Mouse (Mus musculus): ENCODE results near the gene Sap30bp.
A peak's percentile ranks its signal among the peaks of the same experiment; 100 is the strongest.

Sap30bp gene

GRCm38 (mm10) chr11:115933108-115933746 is at the start of gene Sap30bp, which contains the start of gene Recql5:
Sap30bp (plus strand) TSS chr11:115933282.
Recql5 (minus strand) TSS chr11:115933477.
- DNase-seq (ENCODE audit: extremely low read depth, low read depth) = peak; percentile 96

DNA sequence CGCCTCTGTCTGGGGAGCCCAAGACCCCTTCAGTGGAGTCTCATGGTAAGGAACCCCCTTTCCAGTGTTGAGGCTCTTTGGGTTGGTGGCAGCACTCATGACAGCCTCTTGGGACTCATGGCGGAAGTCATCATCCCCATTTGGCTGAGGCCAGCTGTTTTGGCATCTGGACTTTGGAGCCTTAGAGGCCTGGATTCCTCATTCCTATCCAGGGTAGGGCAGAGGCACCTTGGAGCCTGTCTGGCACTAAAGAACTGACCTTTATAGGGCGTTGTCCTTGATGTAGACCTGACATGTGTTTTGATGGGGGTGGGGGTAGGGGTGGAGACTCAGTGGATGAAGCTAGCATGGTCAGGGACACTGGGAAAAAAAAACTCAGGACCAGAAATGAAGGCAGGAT is 48.7 kb upstream of the Sap30bp start:
- no peak for DNase-seq (ENCODE audit: extremely low read depth, low read depth)

DNA sequence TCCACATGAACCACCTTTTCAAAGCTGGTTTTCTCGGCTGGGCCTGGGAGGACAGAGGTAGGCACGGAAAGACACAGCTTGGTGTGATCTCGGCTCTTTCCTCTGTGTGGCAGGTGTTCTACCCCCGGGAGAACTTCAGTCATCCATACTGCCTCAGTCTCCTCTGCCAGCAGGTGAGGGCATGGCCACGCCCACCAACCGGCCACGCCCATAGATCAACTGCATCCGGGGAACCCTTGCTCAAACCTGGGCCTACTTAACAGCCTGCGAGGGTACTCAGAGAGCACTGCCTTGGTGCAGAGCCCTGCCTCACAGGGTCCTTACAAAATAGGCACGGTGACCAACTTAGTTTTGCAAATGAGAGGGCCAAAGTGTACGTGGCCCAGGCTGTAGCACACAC is 47.8 kb upstream of the Sap30bp start:
- no peak for DNase-seq (ENCODE audit: extremely low read depth, low read depth)

DNA sequence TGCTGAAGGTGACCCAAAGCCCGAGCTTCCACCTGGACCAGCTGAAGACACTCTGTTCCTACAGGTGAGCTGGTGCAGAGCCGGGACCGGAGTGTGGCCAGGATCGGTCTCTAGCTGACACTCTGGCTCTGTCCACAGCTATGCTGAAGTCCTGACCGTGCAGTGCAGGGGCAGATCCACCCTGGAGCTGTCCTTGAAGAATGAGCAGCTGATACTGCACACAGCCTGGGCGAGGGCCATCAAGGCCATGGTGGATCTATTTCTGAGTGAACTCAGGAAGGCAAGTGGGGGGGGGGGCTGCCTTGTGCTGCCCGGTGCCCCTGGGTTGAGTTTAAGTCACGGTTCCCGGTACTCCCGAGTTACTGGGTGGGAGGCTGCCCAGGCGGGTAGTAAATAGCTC is 46.6 kb upstream of the Sap30bp start:
- no peak for DNase-seq (ENCODE audit: extremely low read depth, low read depth)

- no peak for DNase-seq (ENCODE audit: extremely low read depth, low read depth)
Measured at GRCm38 (mm10) chr11:115888020-115888419, 45.1 kb upstream of the Sap30bp start.

DNA sequence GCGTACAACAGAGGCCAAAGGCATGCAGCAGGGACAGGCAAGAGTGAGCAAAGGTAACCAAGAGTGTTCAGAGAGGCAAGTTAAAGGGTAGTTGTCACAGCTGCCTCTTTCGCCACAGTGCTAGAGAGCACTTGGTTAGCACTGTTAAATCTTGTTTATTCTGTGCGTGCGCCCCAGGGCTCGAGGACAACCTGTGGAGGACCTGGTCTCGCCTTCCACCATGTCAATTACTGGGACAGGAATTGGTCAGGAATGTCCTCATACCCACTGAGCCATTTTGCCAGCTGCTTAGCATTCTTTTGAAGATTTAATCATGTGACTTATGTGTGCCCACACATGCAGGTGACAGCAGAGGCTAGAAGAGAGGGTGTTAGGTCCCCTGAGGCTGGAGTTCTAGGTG is 43.9 kb upstream of the Sap30bp start:
- no peak for DNase-seq (ENCODE audit: extremely low read depth, low read depth)

DNA sequence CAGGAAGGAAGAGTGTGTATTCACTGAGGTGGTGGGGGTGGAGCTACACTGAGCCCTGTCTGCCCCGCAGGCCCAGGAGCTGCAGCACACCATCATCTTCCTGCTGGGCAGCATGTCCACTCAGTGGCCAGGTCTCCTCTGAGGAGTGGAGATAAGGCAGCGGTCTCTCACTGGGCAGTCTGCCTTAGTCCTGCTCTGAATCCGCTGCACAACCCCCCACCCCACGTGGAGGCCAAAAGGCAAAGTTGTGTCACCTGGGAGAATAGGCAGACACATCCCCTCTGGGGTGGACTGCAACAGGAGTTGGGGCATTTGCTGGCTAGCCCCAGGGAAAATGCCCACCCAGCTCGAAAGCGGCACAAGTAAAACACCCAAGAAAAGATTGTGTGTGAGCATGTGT is 40.9 kb upstream of the Sap30bp start:
- DNase-seq (ENCODE audit: extremely low read depth, low read depth) = no peak

DNA sequence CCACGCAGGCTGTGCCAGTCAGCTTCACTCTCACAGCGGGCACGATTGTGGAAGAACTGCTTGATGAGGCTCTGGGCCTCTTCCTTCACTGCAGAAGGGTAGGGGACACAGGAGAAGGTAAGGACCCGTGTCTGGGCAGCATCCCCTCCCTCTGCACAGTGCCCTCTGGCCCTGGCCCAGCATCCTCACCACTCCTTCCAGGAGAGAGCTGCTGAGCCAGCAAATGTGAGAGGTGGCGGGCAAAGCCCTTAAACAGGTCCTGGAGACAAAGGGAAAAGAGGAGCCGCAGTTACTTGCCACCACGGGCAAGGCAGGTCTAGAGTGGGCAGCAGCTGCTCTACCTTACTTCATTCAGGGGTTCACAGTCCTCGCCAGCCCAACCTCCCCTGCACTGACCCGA is 40.0 kb upstream of the Sap30bp start:
- no peak for DNase-seq (ENCODE audit: extremely low read depth, low read depth)

GRCm38 (mm10) chr11:115894755-115895520 is 38.1 kb upstream of the Sap30bp start:
- DNase-seq (ENCODE audit: extremely low read depth, low read depth) = no peak

DNA sequence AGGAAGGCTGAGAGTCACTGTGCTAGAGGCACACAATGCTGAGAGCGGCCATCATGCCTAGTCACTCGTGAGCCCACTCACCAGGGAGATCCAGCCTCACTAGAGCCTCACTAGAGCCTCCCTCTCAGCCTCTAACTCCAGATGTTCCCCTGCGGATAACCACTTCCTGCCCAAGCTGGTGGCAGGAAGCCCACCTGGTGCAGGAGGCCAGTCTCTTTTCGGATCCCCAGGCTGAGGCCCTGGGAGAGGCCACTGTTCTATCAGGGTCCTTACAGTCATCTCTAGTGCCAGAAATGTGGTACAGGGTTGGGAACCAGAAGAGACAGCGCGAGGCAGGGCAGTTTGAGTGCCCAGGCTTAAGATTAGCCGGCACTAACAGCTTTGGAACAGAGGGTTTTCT is 34.6 kb upstream of the Sap30bp start:
- no peak for DNase-seq (ENCODE audit: extremely low read depth, low read depth)

DNA sequence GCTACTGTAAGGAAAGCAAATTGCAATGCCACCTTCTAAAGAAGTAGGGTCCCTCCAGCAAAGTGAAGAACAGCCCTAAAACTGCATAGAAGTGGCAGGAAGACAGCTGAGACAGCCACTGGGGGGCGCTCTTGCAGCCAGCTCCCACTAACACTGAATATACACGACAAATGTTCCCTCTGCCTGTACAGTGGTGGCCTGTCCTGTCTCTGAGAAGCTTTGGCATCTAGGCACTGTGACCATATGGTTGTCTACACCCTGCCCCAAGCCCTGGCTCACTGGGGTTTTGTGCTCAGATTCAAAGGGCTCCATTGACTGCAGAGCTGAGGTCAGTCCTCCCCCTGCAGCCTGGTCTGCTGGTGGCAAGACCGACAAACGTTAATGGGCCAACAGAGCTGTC is 34.2 kb upstream of the Sap30bp start:
- DNase-seq (ENCODE audit: extremely low read depth, low read depth) = peak; percentile 74

DNA sequence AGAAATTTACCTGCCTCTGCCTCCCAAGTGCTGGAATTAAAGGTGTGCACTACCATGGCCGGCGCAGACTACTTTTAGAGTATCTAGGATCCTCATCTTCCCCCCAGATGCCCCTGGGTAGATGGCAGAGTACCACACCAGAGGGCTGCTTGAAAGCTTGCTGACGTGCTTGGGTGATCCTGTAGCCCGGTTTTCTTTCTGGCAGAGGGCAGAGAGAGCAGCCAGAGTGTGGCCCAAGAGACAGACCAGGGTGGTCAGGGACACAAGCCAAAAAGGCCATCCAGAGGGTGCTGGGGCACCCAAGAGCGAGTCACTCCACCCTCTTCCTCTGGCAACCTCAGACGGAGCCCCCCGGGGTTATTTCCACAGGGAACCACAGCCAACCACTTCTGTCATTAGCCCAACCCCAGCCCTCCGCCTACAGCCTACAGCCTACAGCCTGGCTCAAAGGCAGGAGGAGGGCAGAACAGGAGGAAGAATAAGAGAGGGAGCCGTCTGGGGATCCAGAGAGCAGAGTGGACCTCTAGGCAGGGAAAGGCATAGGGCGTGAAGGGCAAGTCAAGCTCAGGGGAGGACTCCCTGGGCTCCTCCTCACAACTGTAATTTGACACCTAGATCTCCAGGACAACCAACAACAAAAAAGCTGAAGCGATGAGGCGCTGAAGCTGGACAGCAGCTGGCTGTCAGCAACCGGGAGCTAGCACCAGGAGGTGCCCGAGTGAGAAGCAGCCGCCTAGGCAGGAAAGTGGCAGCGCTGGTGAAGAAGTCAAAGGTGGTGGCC is 33.4 kb upstream of the Sap30bp start, which contains the start of gene Smim5:
Smim5 (plus strand) TSS at position 481 of the 781 bp plus-strand sequence.
- peak; percentile 78 for DNase-seq (ENCODE audit: extremely low read depth, low read depth)

GRCm38 (mm10) chr11:115900561-115901337 is 32.3 kb upstream of the Sap30bp start:
- no peak for DNase-seq (ENCODE audit: extremely low read depth, low read depth)

- peak; percentile 99 for DNase-seq (ENCODE audit: extremely low read depth, low read depth)
Measured at GRCm38 (mm10) chr11:115901338-115902161, 31.5 kb upstream of the Sap30bp start.

GRCm38 (mm10) chr11:115902177-115902576 is 30.9 kb upstream of the Sap30bp start:
- no peak for DNase-seq (ENCODE audit: extremely low read depth, low read depth)

- DNase-seq (ENCODE audit: extremely low read depth, low read depth) = peak; percentile 93
Measured at GRCm38 (mm10) chr11:115902831-115903230, 30.3 kb upstream of the Sap30bp start.

DNA sequence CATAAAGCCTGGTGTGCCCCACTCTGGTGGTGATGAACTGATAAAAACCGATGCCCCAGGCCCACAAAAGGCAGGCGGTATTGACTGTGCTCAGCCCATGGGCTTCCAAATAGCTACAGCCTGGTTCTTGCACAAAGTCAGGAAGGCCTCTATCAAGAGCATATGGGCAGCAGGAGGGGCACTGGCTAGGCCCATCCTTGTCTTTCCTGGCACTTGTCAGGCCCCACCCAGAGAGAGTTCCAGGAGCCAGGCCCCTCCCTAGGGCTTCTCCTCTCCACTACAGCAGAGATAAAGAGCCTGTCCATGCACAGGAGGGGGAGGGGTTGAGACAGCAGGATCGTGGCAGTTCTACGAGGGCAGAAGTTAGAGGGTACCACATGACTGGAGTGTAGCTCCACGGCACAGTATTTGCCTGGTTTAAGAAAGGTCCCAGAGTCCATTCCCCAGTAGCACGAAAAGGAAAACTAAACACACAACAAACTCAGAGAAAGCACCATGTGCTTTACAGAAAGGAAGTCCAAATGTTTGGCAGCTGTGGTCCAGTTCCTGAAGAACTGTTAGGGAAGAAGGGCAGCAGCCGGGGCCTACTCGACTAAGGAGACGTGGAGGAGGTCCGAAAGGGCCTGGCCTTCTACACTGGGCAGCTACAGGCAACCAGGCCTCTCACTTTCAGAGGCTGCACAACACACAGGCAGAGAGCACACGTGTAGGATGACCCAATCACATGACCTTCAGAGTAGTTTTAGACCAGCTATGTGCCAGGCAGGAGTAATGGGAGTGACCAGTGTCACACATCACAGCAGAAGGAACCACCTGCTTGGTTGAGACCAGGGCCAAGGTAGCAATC is 29.5 kb upstream of the Sap30bp start:
- DNase-seq (ENCODE audit: extremely low read depth, low read depth) = peak; percentile 76

- no peak for DNase-seq (ENCODE audit: extremely low read depth, low read depth)
Measured at GRCm38 (mm10) chr11:115904231-115904955, 28.7 kb upstream of the Sap30bp start.
